ENCODE assay signal across 31 mouse cellular contexts in genomic region chr14:101784315-101784945, GRCm38 (mm10). TPM values are rescaled to one million over a fixed set of nuclear protein-coding genes. Genes with fewer than 3 reads are reported as not detected.
DNase-seq lines count a peak whose midpoint lies in the region; ATAC-seq and TF ChIP-seq lines count a peak whose summit lies in the region.
"Had no signal": no experiment of that assay in that cellular context is flagged by ENCODE, and none has a peak within 500 bp of the region (broad histone marks: within the 10 kb centered on the region; RNA-seq: fewer than 3 reads in every experiment).

No protein-coding gene starts in this region.

- ATAC-seq in lung, embryonic 15.5 days (ENCODE audit: borderline replicate concordance, extremely low read depth, low FRiP score, low TSS enrichment), result no peak
- ATAC-seq: forebrain, embryonic 16.5 days; inflammation-experienced regulatory T-cells, adult 6 months; midbrain, embryonic 13.5 days had no signal

- TF ChIP-seq CTCF in left cerebral cortex, adult 2 months (IDR thresholded peaks at IDR 0.05), result no peak

- H3K4me2 ChIP-seq in lung, embryonic 15.5 days, result no peak overlapping the region
- H3K4me2 ChIP-seq: hindbrain, embryonic 15.5 days; kidney, embryonic 15.5 days; liver, embryonic 11.5 days; midbrain, embryonic 13.5 days had no signal

- no peaks in the 10 kb centered on the region for H3K9me3 ChIP-seq in lung, embryonic 15.5 days
- H3K9me3 ChIP-seq: hindbrain, embryonic 10.5 days; hindbrain, embryonic 15.5 days; kidney, embryonic 15.5 days; midbrain, embryonic 13.5 days had no signal

- H3K9ac ChIP-seq in lung, embryonic 15.5 days, result no peak overlapping the region
- H3K9ac ChIP-seq: hindbrain, embryonic 15.5 days; kidney, embryonic 15.5 days; midbrain, embryonic 13.5 days had no signal

- intact Hi-C loops in left cerebral cortex, adult 2 months (cut with DNase I), result loop anchor here (5.0 to 10.0 kb wide), 5 partner anchors 88 to 1208 kb away; no protein-coding TSS in a partner anchor

- no peak overlapping the region for H3K4me3 ChIP-seq in lung, embryonic 15.5 days
- H3K4me3 ChIP-seq in left cerebral cortex, adult 2 months, result no peak overlapping the region
- H3K4me3 ChIP-seq: hindbrain, embryonic 10.5 days; hindbrain, embryonic 15.5 days; kidney, embryonic 15.5 days; layer of hippocampus, adult 2 months; midbrain, embryonic 13.5 days had no signal

- 0 out of 2 replicates have a peak overlapping the region, but pooled peaks have one; percentile 19 for H3K27ac ChIP-seq in lung, embryonic 15.5 days
- no peak overlapping the region for H3K27ac ChIP-seq in left cerebral cortex, adult 2 months
- H3K27ac ChIP-seq: hindbrain, embryonic 10.5 days; hindbrain, embryonic 15.5 days; kidney, embryonic 15.5 days; layer of hippocampus, adult 2 months; macrophage; midbrain, embryonic 13.5 days had no signal

- H3K4me1 ChIP-seq in lung, embryonic 15.5 days, result peaks cover 4% of the 10 kb centered on the region
- H3K4me1 ChIP-seq: hindbrain, embryonic 10.5 days; hindbrain, embryonic 15.5 days; kidney, embryonic 15.5 days had no signal

- whole genome bisulfite sequencing in lung, embryonic 15.5 days, result 72% methylated on average over 3 of the region's 3 CpGs

- no peaks in the 10 kb centered on the region for H3K27me3 ChIP-seq in lung, embryonic 15.5 days
- H3K27me3 ChIP-seq: hindbrain, embryonic 15.5 days; kidney, embryonic 15.5 days; midbrain, embryonic 13.5 days had no signal

- DNase-seq in lung, postnatal 14 days, result no peak
- peak; percentile 53 for DNase-seq in 3T3-L1 (ENCODE audit: low read depth, low spot score)
- peak; percentile 80 for DNase-seq in NIH3T3 (ENCODE audit: low read depth)
- DNase-seq in fibroblast of lung, adult 2 months (ENCODE audit: low read depth), result peak; percentile 93
- DNase-seq in left cerebral cortex, adult 2 months (ENCODE audit: extremely low spot score in 1 of 2, low spot score in 2 of 2), result no peak
- DNase-seq: adrenal gland, postnatal 25 days; cerebellum, adult 11-12 months; cerebellum, adult 9-11 months; heart, postnatal 14 days; kidney, adult 11 months; kidney, postnatal 36 days; left cerebral cortex, postnatal 4 days had no signal

- H3K36me3 ChIP-seq in lung, embryonic 15.5 days, result no peaks in the 10 kb centered on the region
- H3K36me3 ChIP-seq: G1E; hindbrain, embryonic 10.5 days; hindbrain, embryonic 15.5 days; kidney, embryonic 15.5 days; midbrain, embryonic 13.5 days had no signal

RNA-seq across cellular contexts. Expression of gene Lmo7, which starts 54.7 kb away (rescaled TPM):
- 28.8 and 36.2 TPM in 2 replicates for polyA plus RNA-seq in lung, embryonic 15.5 days (2015; fragmentation: Nextera tagmentation; extraction: Ambion mirVana)
- 100 to 1,000 TPM; 106 to 107 TPM for total RNA-seq in left cerebral cortex, adult 2 months (2021)
- total RNA-seq: megakaryocyte-erythroid progenitor cell, adult 5-6 weeks had no signal
- polyA plus RNA-seq: G1E, macrophage had no signal

RNA-seq across cellular contexts. Expression of gene Gm9922, which starts 54.8 kb away (rescaled TPM):
- 1.5 and 2.6 TPM in 2 replicates for polyA plus RNA-seq in lung, embryonic 15.5 days (2015; fragmentation: Nextera tagmentation; extraction: Ambion mirVana)
- total RNA-seq in left cerebral cortex, adult 2 months (2021), result not detected
- total RNA-seq: common myeloid progenitor, adult 5-6 weeks; G1E; gastrocnemius, adult 8-10 months; gastrocnemius, postnatal 4 days; layer of hippocampus, adult 2 months; megakaryocyte-erythroid progenitor cell, adult 5-6 weeks; monocyte, adult 5-6 weeks had no signal
- polyA plus RNA-seq: G1E; hindbrain, embryonic 10.5 days; hindbrain, embryonic 15.5 days; inflammation-experienced regulatory T-cells, adult 6 months; liver, embryonic 11.5 days; liver, embryonic 16.5 days; macrophage; midbrain, embryonic 13.5 days; neural tube, embryonic 14.5 days; testis, adult 2 months had no signal

Comparison
In these comparisons a context has a peak if more than half of its experiments do, and no peak if none do; other contexts are left out.
1. DNase-seq: peak in 3T3-L1 (single experiment), NIH3T3 (single experiment) and fibroblast of lung, adult 2 months (single experiment); none in lung, postnatal 14 days (single experiment) and left cerebral cortex, adult 2 months (0 of 2).